In the genomic region with DNA sequence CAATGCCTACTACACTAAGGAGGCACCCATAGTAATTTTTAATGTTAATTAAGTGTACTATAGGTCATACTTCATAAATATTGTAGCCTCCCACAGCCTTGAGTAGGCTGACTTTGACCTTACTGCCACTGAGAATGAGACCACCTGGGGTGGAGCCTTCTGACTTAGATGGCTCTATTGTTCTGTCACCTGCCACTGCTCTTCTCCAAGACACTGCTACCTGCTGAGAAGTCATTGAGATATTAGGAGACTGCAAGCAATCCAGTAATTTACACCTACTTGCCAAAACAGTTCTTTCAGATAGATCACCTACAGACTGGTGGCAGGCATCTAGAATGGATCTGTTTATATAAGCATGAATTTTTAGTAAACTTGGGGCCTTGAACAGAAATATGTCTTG, we compare ENCODE assay signal across 3 mouse cellular contexts.
DNase-seq lines count a peak whose midpoint lies in the region.

No protein-coding gene starts in this region.

- peak; percentile 52 for DNase-seq in ES-CJ7 (ENCODE audit: low read depth, low spot score)
- peak; percentile 66 for DNase-seq in R1 (ENCODE audit: low read depth, low spot score)
- DNase-seq in ZHBTc4 (ENCODE audit: low read depth, low spot score) = peak; percentile 39
